Mouse (Mus musculus) forebrain, embryonic 10.5 days (tissue): ENCODE measurements around the gene Asic2. TPM values are rescaled to one million over a fixed set of nuclear protein-coding genes. Genes with fewer than 3 reads are reported as not detected.
A peak's percentile ranks its signal among the peaks of the same experiment; 100 is the strongest.

Source experiments
- DNase-seq: peaks from one replicate; pipeline ENCODE4 v3.0.0-alpha.2; 2017; ENCODE audit warnings: low spot score; ENCODE audit errors: extremely low spot score
- H3K27ac ChIP-seq: fragments of 300-500 bp; sonication (generic); 2 replicates; pipeline ENCODE4 v1.5.1; 2016; ENCODE audit warnings: mild to moderate bottlenecking
- H3K27me3 ChIP-seq: fragments of 300-500 bp; sonication (generic); 2 replicates; pipeline ENCODE4 v1.6.1; 2016; ENCODE audit warnings: mild to moderate bottlenecking; ENCODE audit not compliant: poor library complexity, severe bottlenecking
- H3K36me3 ChIP-seq: fragments of 300-500 bp; sonication (generic); replicated peaks from 2 replicates; pipeline ENCODE4 v1.6.1; 2016; ENCODE audit warnings: mild to moderate bottlenecking, moderate library complexity
- H3K4me1 ChIP-seq: fragments of 300-500 bp; sonication (generic); 2 replicates; pipeline ENCODE4 v1.6.1; 2016
- H3K4me3 ChIP-seq: fragments of 300-500 bp; sonication (generic); 2 replicates; pipeline ENCODE4 v1.5.1; 2016; ENCODE audit warnings: mild to moderate bottlenecking, moderate library complexity
- H3K9me3 ChIP-seq: fragments of 300-500 bp; sonication (generic); 2 replicates; pipeline ENCODE4 v1.6.1; 2016; ENCODE audit warnings: mild to moderate bottlenecking, moderate library complexity
- WGBS: fragments of 180-500 bp; shearing (Covaris S2); methylation state at CpG from one replicate; pipeline ENCODE4 v1.1.7; 2016; 5-methylcytosine and 5-hydroxymethylcytosine counted together
- polyA plus RNA-seq: library from polyadenylated mRNA; unstranded; fragments of >200 nt; fragmentation: Nextera tagmentation; extraction: Ambion mirVana; gene quantifications from 2 replicates; pipeline ENCODE4 v1.2.1, GENCODE M21; 2016

Gene Asic2
- polyA plus RNA-seq, 1 experiment from 2014 or later = 0.51 TPM

- 0 out of 2 replicates have a peak overlapping the region, but pooled peaks have one; percentile 25 for H3K27ac ChIP-seq
Measured at GRCm38 (mm10) chr11:81462199-81462598, 506.1 kb downstream of the Asic2 start.

DNA sequence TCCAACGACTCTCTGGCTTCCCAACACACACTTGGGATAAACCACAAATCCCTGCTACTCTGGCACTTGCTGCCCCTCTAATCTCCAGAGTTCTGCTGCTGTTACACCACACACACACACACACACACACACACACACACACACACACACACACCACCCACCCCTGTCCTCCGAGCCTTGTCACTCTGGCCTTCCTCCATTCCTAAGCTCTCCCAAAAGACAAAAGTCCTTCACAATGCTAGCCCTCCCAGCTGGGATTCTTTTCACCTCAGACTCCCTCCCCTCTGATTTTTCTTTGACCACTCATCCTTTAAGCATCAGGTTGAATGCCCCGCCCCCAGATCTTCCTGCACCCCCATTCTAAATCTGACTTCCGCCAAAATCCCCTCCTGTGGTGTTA, 506.5 kb downstream of the Asic2 start:
- WGBS = 8% methylated on average over 4 of the region's 4 CpGs
- peak; percentile 19 for DNase-seq
- Histone ChIP-seq H3K27ac (0 out of 2 replicates have a peak overlapping the region, but pooled peaks have one; percentile 25), H3K4me3 (no peak overlapping the region), H3K9me3 (no peaks in the 10 kb centered on the region), H3K4me1 (peaks cover 15% of the 10 kb centered on the region), H3K36me3 (no peaks in the 10 kb centered on the region), H3K27me3 (no peaks in the 10 kb centered on the region)

More at GRCm38 (mm10) chr11:81462199-81462598, 506.1 kb downstream of the Asic2 start:
- 8% methylated on average over 5 of the region's 5 CpGs for WGBS
- H3K4me1 ChIP-seq = peaks cover 15% of the 10 kb centered on the region
- H3K4me3 ChIP-seq = no peak overlapping the region
- no peaks in the 10 kb centered on the region for H3K9me3 ChIP-seq
- H3K36me3 ChIP-seq = no peaks in the 10 kb centered on the region
- DNase-seq = peak; percentile 37
- no peaks in the 10 kb centered on the region for H3K27me3 ChIP-seq

DNA sequence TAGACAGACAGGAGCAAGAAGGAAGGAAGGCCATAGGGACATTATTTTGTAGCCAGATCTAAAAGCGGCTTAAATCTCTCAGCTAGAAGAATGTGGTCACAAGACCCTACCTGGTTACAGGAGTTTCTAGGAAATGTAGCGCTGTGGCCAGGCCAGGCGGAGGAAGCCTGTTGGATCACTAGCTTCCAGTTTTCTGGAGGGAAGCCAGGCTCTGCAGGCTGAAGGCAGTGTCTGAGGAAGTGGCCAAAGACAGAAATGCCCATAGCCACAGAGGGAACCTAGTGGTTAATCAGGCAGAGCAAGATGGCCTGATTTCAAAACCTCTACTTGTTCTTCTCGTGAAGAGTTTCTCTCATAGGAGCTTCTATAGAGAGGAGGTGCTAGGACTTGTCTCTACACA, 513.3 kb downstream of the Asic2 start:
- Histone ChIP-seq H3K27ac (no peak overlapping the region), H3K36me3 (no peaks in the 10 kb centered on the region), H3K9me3 (no peaks in the 10 kb centered on the region), H3K4me1 (peaks cover 24% of the 10 kb centered on the region), H3K27me3 (no peaks in the 10 kb centered on the region), H3K4me3 (no peak overlapping the region)
- 92% methylated on average over 4 of the region's 4 CpGs for WGBS
- no peak for DNase-seq

DNA sequence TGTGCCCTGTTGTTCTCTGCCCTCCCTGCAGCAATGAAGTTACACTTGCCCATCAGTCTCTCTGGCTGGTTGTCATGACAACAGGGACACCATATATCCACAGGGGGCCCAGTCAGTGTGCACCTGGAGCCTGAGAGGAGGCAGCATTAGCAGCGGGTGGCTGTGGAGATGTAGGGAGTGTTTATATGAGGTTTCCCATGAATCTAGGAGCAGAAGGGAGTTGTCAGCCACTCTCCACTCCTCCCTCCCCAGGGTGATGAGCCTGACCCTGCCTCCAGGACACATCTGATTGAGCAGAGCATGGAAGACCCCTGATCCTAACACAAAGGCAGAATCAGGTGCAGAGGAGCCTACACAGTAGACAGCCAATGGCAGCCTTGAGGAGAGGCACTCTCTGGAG, 514.1 kb downstream of the Asic2 start:
- peaks cover 32% of the 10 kb centered on the region for H3K4me1 ChIP-seq
- WGBS = 0% methylated on average over 1 of the region's 1 CpGs

GRCm38 (mm10) chr11:81449271-81449705, 519.0 kb downstream of the Asic2 start:
- no peaks in the 10 kb centered on the region for H3K9me3 ChIP-seq
- H3K36me3 ChIP-seq = no peaks in the 10 kb centered on the region
- no peaks in the 10 kb centered on the region for H3K27me3 ChIP-seq
- H3K27ac ChIP-seq = peak overlapping the region; percentile 75
- H3K4me1 ChIP-seq = peaks cover 35% of the 10 kb centered on the region
- DNase-seq = peak; percentile 16
- WGBS = 28% methylated on average over 3 of the region's 3 CpGs
- H3K4me3 ChIP-seq = no peak overlapping the region

More for the DNA sequence above, 514.1 kb downstream of the Asic2 start:
- DNase-seq = no peak
- Histone ChIP-seq H3K27ac (peak overlapping the region; percentile 65), H3K36me3 (no peaks in the 10 kb centered on the region), H3K4me3 (no peak overlapping the region), H3K9me3 (no peaks in the 10 kb centered on the region), H3K27me3 (no peaks in the 10 kb centered on the region)

- Histone ChIP-seq H3K27ac (no peak overlapping the region), H3K9me3 (no peaks in the 10 kb centered on the region), H3K36me3 (no peaks in the 10 kb centered on the region), H3K4me1 (peaks cover 22% of the 10 kb centered on the region), H3K4me3 (no peak overlapping the region), H3K27me3 (no peaks in the 10 kb centered on the region)
- WGBS = 70% methylated on average over 1 of the region's 1 CpGs
- no peak for DNase-seq
Measured at GRCm38 (mm10) chr11:81446347-81446746, 521.9 kb downstream of the Asic2 start.

GRCm38 (mm10) chr11:81426857-81427256, 541.4 kb downstream of the Asic2 start:
- WGBS = 78% methylated on average over 14 of the region's 14 CpGs
- Histone ChIP-seq H3K27ac (no peak overlapping the region), H3K4me1 (no peaks in the 10 kb centered on the region), H3K9me3 (no peaks in the 10 kb centered on the region), H3K4me3 (no peak overlapping the region), H3K36me3 (no peaks in the 10 kb centered on the region), H3K27me3 (no peaks in the 10 kb centered on the region)
- no peak for DNase-seq

GRCm38 (mm10) chr11:81419112-81419511, 549.1 kb downstream of the Asic2 start:
- Histone ChIP-seq H3K9me3 (no peaks in the 10 kb centered on the region), H3K27ac (no peak overlapping the region), H3K27me3 (no peaks in the 10 kb centered on the region), H3K4me3 (no peak overlapping the region), H3K36me3 (no peaks in the 10 kb centered on the region), H3K4me1 (no peaks in the 10 kb centered on the region)
- DNase-seq = no peak
- 98% methylated on average over 3 of the region's 3 CpGs for WGBS

- H3K27ac ChIP-seq = no peak overlapping the region
- H3K36me3 ChIP-seq = no peaks in the 10 kb centered on the region
- no peaks in the 10 kb centered on the region for H3K9me3 ChIP-seq
- no peak for DNase-seq
- no peak overlapping the region for H3K4me3 ChIP-seq
- no peaks in the 10 kb centered on the region for H3K27me3 ChIP-seq
- WGBS = over 99% methylated on average over 4 of the region's 4 CpGs
- H3K4me1 ChIP-seq = no peaks in the 10 kb centered on the region
Measured at GRCm38 (mm10) chr11:81418027-81418426, 550.2 kb downstream of the Asic2 start.

DNA sequence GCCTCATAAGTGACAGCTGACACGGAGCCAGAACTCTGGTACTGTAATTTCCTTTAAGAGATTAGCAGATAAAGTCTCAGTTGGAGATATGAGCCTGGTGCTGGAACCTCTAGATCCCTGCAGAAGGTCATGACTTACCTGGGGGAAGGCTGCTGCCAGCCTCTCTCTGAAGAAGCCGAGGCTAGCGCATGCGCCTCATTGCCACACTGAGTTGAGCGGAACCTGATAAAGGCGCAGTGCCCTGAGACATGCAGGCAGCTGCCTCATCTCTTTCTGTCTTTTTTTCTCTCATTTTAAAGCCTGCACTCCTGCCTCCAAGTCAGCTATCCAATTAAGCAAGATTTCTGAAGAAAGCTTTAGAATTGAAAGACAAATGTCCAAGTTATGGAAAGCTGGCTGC, 551.9 kb downstream of the Asic2 start:
- H3K36me3 ChIP-seq = no peaks in the 10 kb centered on the region
- H3K4me1 ChIP-seq = no peaks in the 10 kb centered on the region
- no peak overlapping the region for H3K27ac ChIP-seq
- no peak overlapping the region for H3K4me3 ChIP-seq
- DNase-seq = no peak
- H3K27me3 ChIP-seq = no peaks in the 10 kb centered on the region
- no peaks in the 10 kb centered on the region for H3K9me3 ChIP-seq
- 92% methylated on average over 6 of the region's 6 CpGs for WGBS

GRCm38 (mm10) chr11:81414596-81414995, 553.7 kb downstream of the Asic2 start:
- Histone ChIP-seq H3K27ac (no peak overlapping the region), H3K27me3 (no peaks in the 10 kb centered on the region), H3K4me3 (no peak overlapping the region), H3K36me3 (no peaks in the 10 kb centered on the region), H3K9me3 (no peaks in the 10 kb centered on the region), H3K4me1 (no peaks in the 10 kb centered on the region)
- WGBS = 92% methylated on average over 2 of the region's 2 CpGs
- no peak for DNase-seq

DNA sequence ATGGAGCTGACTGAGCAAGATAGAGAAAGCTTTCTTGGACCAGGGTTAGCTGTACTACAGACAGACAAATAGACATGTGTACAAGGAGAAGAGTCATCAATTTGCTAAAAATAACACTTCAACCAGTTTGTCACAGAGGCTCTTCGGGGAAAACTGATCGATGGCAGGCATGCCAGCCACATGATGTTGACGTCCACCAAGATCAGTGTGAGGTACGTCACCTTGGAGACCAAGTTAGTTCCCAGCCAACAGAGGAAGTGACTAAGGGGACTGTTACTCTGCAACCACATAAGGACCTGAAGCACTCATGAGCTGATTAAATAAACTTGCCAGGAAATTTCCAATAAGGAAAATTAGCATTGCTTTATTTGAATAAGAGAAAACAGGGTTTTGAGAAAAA, 557.0 kb downstream of the Asic2 start:
- no peaks in the 10 kb centered on the region for H3K9me3 ChIP-seq
- no peak for DNase-seq
- no peaks in the 10 kb centered on the region for H3K36me3 ChIP-seq
- H3K27me3 ChIP-seq = no peaks in the 10 kb centered on the region
- H3K27ac ChIP-seq = no peak overlapping the region
- H3K4me1 ChIP-seq = no peaks in the 10 kb centered on the region
- no peak overlapping the region for H3K4me3 ChIP-seq
- WGBS = 87% methylated on average over 4 of the region's 4 CpGs

- Histone ChIP-seq H3K36me3 (no peaks in the 10 kb centered on the region), H3K4me3 (no peak overlapping the region), H3K4me1 (peaks cover 11% of the 10 kb centered on the region), H3K27ac (no peak overlapping the region), H3K9me3 (no peaks in the 10 kb centered on the region), H3K27me3 (no peaks in the 10 kb centered on the region)
- no peak for DNase-seq
- 96% methylated on average over 2 of the region's 2 CpGs for WGBS
Measured at GRCm38 (mm10) chr11:81405951-81406350, 562.3 kb downstream of the Asic2 start.

DNA sequence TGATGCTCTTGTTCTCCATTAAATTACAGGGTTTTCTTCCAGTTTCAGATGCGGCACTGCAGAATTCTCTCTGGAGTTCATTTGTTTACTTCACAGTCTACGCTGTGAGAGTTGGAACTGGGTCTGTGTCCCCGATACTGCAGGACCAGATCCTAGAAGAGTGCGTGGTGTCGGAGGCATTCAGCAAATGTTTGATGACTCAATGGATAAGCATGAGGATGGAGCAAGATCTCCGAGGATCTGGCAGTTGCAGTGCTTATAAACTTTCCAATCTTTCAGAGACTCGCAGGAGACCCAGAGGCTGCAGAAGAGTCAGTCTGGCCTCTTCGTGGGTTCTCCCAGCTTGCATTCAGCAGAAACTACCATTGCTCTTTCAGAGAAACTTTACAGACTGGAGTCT, 566.0 kb downstream of the Asic2 start:
- Histone ChIP-seq H3K27ac (no peak overlapping the region), H3K4me1 (peaks cover 11% of the 10 kb centered on the region), H3K4me3 (no peak overlapping the region), H3K9me3 (no peaks in the 10 kb centered on the region), H3K36me3 (no peaks in the 10 kb centered on the region), H3K27me3 (no peaks in the 10 kb centered on the region)
- no peak for DNase-seq
- WGBS = 88% methylated on average over 8 of the region's 8 CpGs
